Mouse (Mus musculus) ovary, adult 18-20 months (tissue): ENCODE measurements around the gene Prkcb.

Experiments
- DNase-seq: peaks from one replicate; pipeline ENCODE4 v3.0.0; 2022; ENCODE audit warnings: low spot score, mixed read lengths

Prkcb gene

GRCm38 (mm10) chr7:122466722-122467121 is 178.2 kb downstream of the Prkcb start:
- DNase-seq, result no peak

GRCm38 (mm10) chr7:122467831-122468230 is 179.3 kb downstream of the Prkcb start:
- DNase-seq, result no peak

GRCm38 (mm10) chr7:122470370-122471280 is 182.1 kb downstream of the Prkcb start:
- peak; percentile 10 for DNase-seq

- no peak for DNase-seq
Measured at GRCm38 (mm10) chr7:122472223-122472622, 183.7 kb downstream of the Prkcb start.

GRCm38 (mm10) chr7:122475038-122475437 is 186.5 kb downstream of the Prkcb start:
- DNase-seq, result no peak

- DNase-seq, result no peak
Measured at GRCm38 (mm10) chr7:122476697-122477096, 188.1 kb downstream of the Prkcb start.

GRCm38 (mm10) chr7:122477118-122477517 is 188.6 kb downstream of the Prkcb start:
- no peak for DNase-seq

- no peak for DNase-seq
Measured at GRCm38 (mm10) chr7:122477566-122478564, 189.3 kb downstream of the Prkcb start.

GRCm38 (mm10) chr7:122483949-122484348 is 195.4 kb downstream of the Prkcb start:
- no peak for DNase-seq

- no peak for DNase-seq
Measured at GRCm38 (mm10) chr7:122487929-122488571, 199.5 kb downstream of the Prkcb start.

GRCm38 (mm10) chr7:122492041-122492440 is 203.5 kb downstream of the Prkcb start:
- DNase-seq, result peak; percentile 9

GRCm38 (mm10) chr7:122492936-122493335 is 204.4 kb downstream of the Prkcb start:
- DNase-seq, result no peak

- DNase-seq, result no peak
Measured at GRCm38 (mm10) chr7:122494088-122494487, 205.5 kb downstream of the Prkcb start.

GRCm38 (mm10) chr7:122497516-122497915 is 209.0 kb downstream of the Prkcb start:
- DNase-seq, result no peak

GRCm38 (mm10) chr7:122498461-122498860 is 209.9 kb downstream of the Prkcb start:
- DNase-seq, result no peak

- no peak for DNase-seq
Measured at GRCm38 (mm10) chr7:122499743-122500597, 211.4 kb downstream of the Prkcb start.

GRCm38 (mm10) chr7:122506467-122506866 is 217.9 kb downstream of the Prkcb start:
- no peak for DNase-seq

- no peak for DNase-seq
Measured at GRCm38 (mm10) chr7:122509903-122510302, 221.4 kb downstream of the Prkcb start.

- no peak for DNase-seq
Measured at GRCm38 (mm10) chr7:122512430-122512966, 223.9 kb downstream of the Prkcb start.

GRCm38 (mm10) chr7:122520850-122521638 is 232.5 kb downstream of the Prkcb start:
- DNase-seq, result no peak
